Mouse (Mus musculus): ENCODE results near the gene Opcml.

GRCm38 (mm10) chr9:28395638-28396037 lies 605.1 kb downstream of the Opcml start:
- TF ChIP-seq CTCF (IDR thresholded peaks at IDR 0.05; ENCODE audit: control insufficient read depth, insufficient read depth, insufficient read length) (no peak), USF1 (IDR thresholded peaks at IDR 0.05; ENCODE audit: low read depth) (peak; percentile 29), MAX (IDR thresholded peaks at IDR 0.05) (no peak), MYOD1 (IDR thresholded peaks at IDR 0.05; ENCODE audit: control insufficient read depth, insufficient read length, low read depth) (no peak), FOSL1 (IDR thresholded peaks at IDR 0.05; ENCODE audit: insufficient read depth, low read length, poor library complexity, severe bottlenecking) (no peak), MYOG (IDR thresholded peaks at IDR 0.05; ENCODE audit: control insufficient read depth, extremely low read depth, insufficient read length) (no peak)
